Mouse (Mus musculus) midbrain, embryonic 16.5 days (tissue): ENCODE results near the gene Rbbp5. TPM values are rescaled to one million over a fixed set of nuclear protein-coding genes. Genes with fewer than 3 reads are reported as not detected.

ENCODE experiments used
- ATAC-seq: fragments of 200-750 bp; cut with Nextera tagmentation; 2 replicates; pipeline ENCODE4 v1.8.0; 2017; ENCODE audit warnings: moderate TSS enrichment
- H3K27ac ChIP-seq: fragments of 300-500 bp; sonication (generic); 2 replicates; pipeline ENCODE4 v1.5.1; 2014; ENCODE audit warnings: mild to moderate bottlenecking, low read length, mixed read lengths
- H3K27me3 ChIP-seq: fragments of 300-500 bp; sonication (generic); 2 replicates; pipeline ENCODE4 v1.6.1; 2014; ENCODE audit warnings: low read depth, low read length, mixed read lengths; ENCODE audit not compliant: control insufficient read depth, insufficient read depth
- H3K36me3 ChIP-seq: fragments of 300-500 bp; sonication (generic); 2 replicates; pipeline ENCODE4 v1.6.1; 2014; ENCODE audit warnings: mild to moderate bottlenecking, low read length, moderate library complexity, mixed read lengths; ENCODE audit not compliant: control insufficient read depth, insufficient read depth
- H3K4me1 ChIP-seq: fragments of 300-500 bp; sonication (generic); 2 replicates; pipeline ENCODE4 v1.6.1; 2014; ENCODE audit warnings: mild to moderate bottlenecking, low read length, mixed read lengths; ENCODE audit not compliant: control insufficient read depth, insufficient read depth
- H3K4me2 ChIP-seq: fragments of 300-500 bp; sonication (generic); 2 replicates; pipeline ENCODE4 v1.6.1; 2014; ENCODE audit warnings: mild to moderate bottlenecking, low read length, mixed read lengths
- H3K4me3 ChIP-seq: fragments of 300-500 bp; sonication (generic); 2 replicates; pipeline ENCODE4 v1.5.1; 2014; ENCODE audit warnings: low read depth, mild to moderate bottlenecking, low read length, moderate library complexity, mixed read lengths
- H3K9ac ChIP-seq: fragments of 300-500 bp; sonication (generic); 2 replicates; pipeline ENCODE4 v1.6.1; 2014; ENCODE audit warnings: low read depth, low read length, mixed read lengths
- H3K9me3 ChIP-seq: fragments of 300-500 bp; sonication (generic); replicated peaks from 2 replicates; pipeline ENCODE4 v1.6.1; 2014; ENCODE audit warnings: mild to moderate bottlenecking, low read length, mixed read lengths; ENCODE audit not compliant: control insufficient read depth, poor library complexity, severe bottlenecking
- WGBS: fragments of 180-500 bp; shearing (Covaris S2); extraction: QIAGEN DNeasy Blood & Tissue Kit; methylation state at CpG from one replicate; pipeline ENCODE4 v1.1.7; 2014; 5-methylcytosine and 5-hydroxymethylcytosine counted together
- polyA plus RNA-seq: library from polyadenylated mRNA; unstranded; fragments of >200 nt; fragmentation: Nextera tagmentation; extraction: Ambion mirVana; gene quantifications from 2 replicates; pipeline ENCODE4 v1.2.1, GENCODE M21; 2015

Gene Rbbp5
- polyA plus RNA-seq, 1 experiment from 2014 or later, result 44.8 TPM

DNA sequence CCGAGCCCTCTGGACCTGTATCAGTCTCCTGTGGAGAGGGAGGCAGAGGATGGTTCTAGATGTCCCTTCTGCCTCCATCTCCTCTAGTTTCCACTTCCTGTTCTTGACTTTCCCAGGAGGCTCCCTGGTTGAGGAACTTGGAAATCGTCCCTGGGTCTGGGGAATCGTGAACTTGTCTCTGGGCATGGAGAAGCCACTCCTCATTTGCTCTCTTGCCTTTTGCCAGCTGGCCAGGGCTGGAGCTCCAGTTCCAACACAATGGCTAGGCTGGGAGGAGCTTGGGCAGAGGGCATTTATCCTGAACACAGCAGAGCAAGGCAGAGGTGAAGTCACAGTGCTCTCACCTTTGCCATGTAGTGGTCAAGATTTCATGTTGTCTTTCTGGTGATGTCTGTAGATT, 59.3 kb downstream of the Rbbp5 start:
- no peak overlapping the region for H3K9ac ChIP-seq
- no peaks in the 10 kb centered on the region for H3K27me3 ChIP-seq
- H3K9me3 ChIP-seq, result no peaks in the 10 kb centered on the region
- no peaks in the 10 kb centered on the region for H3K36me3 ChIP-seq
- no peak overlapping the region for H3K4me2 ChIP-seq
- 86% methylated on average over 3 of the region's 3 CpGs for WGBS
- no peak for ATAC-seq
- H3K4me3 ChIP-seq, result no peak overlapping the region
- peaks cover 21% of the 10 kb centered on the region for H3K4me1 ChIP-seq
- H3K27ac ChIP-seq, result no peak overlapping the region

DNA sequence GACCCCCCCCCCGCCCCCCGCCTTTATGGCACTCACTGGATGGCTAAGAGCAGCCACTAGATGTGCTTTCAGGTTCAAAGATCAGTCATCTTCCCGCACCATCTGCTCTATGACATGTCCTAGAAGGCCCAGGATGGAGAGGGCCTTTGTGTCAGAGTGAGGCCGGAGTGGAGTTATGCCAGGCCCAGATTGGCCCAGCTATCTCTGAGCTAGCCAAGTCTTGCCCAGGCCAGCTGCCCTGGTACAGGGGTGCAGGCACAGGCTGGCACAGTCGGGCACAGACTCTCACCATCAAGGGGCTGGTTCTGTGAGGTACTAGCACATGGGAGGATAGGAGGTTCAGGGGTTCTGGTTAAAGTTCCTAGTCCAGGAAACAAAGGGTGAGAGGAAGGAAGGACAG, 60.6 kb downstream of the Rbbp5 start:
- no peak overlapping the region for H3K4me2 ChIP-seq
- no peaks in the 10 kb centered on the region for H3K27me3 ChIP-seq
- no peak overlapping the region for H3K9ac ChIP-seq
- no peak for ATAC-seq
- no peaks in the 10 kb centered on the region for H3K36me3 ChIP-seq
- H3K27ac ChIP-seq, result no peak overlapping the region
- peaks cover 33% of the 10 kb centered on the region for H3K4me1 ChIP-seq
- WGBS, result 58% methylated on average over 5 of the region's 5 CpGs
- H3K9me3 ChIP-seq, result no peaks in the 10 kb centered on the region
- H3K4me3 ChIP-seq, result no peak overlapping the region

DNA sequence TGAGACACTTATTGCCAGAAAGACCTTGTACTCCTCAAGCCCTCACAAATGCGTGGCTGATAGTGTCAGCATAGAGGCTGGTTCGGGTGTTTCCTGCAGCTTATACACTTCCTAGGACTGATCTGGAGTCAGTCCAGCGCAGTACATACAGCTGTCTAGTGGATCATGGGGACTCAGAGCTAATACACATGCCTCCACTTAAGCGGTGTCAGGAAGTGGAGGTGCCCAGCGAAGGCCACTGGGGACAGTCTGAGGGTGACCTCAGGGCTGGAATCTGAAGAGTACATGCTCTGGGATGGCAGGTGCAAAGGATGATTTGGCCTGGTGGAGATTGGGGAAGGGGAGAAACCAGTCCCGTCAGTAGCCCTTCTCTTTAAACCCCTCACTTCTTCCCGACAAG, 63.5 kb downstream of the Rbbp5 start:
- WGBS, result 54% methylated on average over 7 of the region's 7 CpGs
- no peak for ATAC-seq
- H3K36me3 ChIP-seq, result no peaks in the 10 kb centered on the region
- H3K4me1 ChIP-seq, result peaks cover 24% of the 10 kb centered on the region
- H3K4me3 ChIP-seq, result peak overlapping the region; percentile 54
- H3K27ac ChIP-seq, result no peak overlapping the region
- H3K27me3 ChIP-seq, result no peaks in the 10 kb centered on the region
- H3K9ac ChIP-seq, result no peak overlapping the region
- H3K4me2 ChIP-seq, result peak overlapping the region; percentile 91
- H3K9me3 ChIP-seq, result no peaks in the 10 kb centered on the region

DNA sequence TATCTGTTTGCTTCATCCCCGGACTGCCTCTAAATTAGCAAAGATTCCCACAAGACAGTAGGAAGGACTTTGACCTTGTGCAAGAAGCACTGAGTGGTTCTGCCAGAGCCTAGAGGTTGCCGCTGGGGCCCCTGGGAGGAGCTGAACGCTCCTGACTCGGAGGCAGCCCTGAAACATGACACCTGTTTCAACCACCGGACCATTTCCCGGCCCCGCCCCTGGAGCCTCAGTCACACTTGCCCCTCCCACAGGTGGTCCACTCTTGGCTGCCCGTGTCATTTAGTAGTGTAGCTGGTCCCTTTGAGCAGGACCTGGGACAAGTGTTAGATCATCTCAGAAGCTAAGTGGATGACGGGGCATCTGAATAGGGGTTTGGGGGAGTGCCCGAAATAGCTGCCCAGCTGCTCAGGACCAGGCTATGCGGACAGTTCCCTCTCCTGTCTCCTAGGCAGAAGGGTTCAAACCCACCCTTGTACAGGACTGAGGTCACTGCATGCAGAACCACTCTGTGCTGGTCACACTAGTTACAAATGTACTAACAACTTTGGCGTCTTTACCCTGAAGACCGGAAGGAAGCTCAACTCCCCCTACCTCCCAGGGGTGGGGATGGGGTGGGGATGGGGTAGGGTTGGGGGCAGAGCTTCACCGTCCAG, 64.1 kb downstream of the Rbbp5 start:
- peak overlapping the region; percentile 54 for H3K4me3 ChIP-seq

DNA sequence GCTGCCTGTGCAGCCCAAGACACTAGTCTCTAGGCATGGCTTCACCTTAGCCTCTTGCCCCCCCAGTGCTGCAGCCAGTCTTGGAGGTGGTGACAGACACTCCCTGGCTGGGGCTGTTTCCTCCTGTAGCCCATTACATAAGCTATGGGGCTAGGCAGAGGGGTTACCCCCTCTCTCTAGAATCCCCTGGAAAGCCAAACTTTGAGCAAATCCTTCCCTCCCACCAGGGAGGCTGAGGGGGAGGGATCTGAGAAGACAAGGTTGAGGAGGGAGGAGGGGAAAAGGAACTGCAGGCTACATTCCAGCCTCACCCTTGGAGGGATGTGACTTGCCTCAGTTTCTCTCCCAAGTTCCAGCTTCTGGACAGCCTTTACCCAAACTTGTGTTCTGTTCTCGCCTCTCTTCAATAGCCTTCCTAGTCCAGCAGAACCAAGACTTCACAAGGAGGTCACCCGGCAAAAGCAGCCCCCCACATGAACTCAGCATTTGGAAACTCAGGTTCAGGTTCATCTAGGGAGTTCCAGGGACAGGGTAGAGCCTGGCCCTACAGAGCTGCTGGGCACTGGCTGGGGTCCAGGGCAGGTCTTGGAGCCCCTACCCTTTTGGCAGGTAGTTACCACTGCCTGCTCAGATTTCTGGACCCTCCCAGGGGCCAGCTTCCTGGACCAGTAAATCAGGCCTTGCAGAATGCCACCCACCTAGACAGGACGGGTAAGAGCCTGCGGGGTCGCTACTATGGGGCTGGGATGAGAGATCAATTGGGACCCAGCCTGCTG, 64.8 kb downstream of the Rbbp5 start:
- H3K4me3 ChIP-seq, result peak overlapping the region; percentile 54
- H3K27ac ChIP-seq, result peak overlapping the region; percentile 87; the same call in 1 of the 2 replicates
- ATAC-seq, result peak; percentile 39
- H3K4me1 ChIP-seq, result peaks cover 24% of the 10 kb centered on the region
- no peaks in the 10 kb centered on the region for H3K27me3 ChIP-seq
- H3K9me3 ChIP-seq, result no peaks in the 10 kb centered on the region
- no peaks in the 10 kb centered on the region for H3K36me3 ChIP-seq
- 15% methylated on average over 5 of the region's 5 CpGs for WGBS
- H3K9ac ChIP-seq, result peak overlapping the region; percentile 81
- H3K4me2 ChIP-seq, result peak overlapping the region; percentile 91

More for the DNA sequence above, 64.1 kb downstream of the Rbbp5 start:
- Histone ChIP-seq H3K9ac (peak overlapping the region; percentile 81), H3K9me3 (no peaks in the 10 kb centered on the region), H3K4me2 (peak overlapping the region; percentile 91), H3K36me3 (no peaks in the 10 kb centered on the region), H3K4me1 (peaks cover 24% of the 10 kb centered on the region), H3K27ac (no peak overlapping the region), H3K27me3 (no peaks in the 10 kb centered on the region)
- 5% methylated on average over 14 of the region's 14 CpGs for WGBS
- ATAC-seq, result no peak

DNA sequence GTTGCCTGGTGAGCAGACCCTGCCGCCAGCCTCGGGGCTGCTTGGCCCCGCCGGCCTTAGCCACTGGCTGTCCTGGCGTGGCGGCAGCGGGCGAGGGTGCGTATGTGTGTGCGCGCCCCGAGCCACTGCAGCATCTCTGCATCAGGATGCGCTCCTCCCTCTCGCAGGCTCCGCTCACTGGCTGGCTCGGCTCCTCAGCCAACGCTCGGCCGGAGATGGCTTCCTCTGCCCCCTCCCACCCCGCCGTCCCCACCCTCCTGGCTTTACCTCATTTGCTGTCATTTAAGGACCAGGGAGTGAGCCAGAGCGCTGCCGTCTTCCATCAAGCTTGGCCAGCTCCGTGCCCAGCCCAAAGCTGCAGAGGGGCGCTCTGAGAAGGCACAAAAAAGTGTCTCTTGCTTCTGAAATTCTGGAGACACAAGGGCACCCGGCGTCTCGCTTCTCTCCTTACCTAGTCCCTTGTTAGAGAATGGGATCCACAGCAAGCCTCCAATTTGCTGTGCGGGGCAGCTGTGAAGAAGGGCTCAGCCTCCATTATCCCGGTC, 65.7 kb downstream of the Rbbp5 start, which contains the start of gene Cntn2:
Gene Cntn2, minus strand, starts transcription at position 495 of the 545 bp plus-strand sequence.
- H3K36me3 ChIP-seq, result no peaks in the 10 kb centered on the region
- peak within 1 kb of the TSS; percentile 91 for H3K4me2 ChIP-seq
- H3K27ac ChIP-seq, result peak within 1 kb of the TSS; percentile 87
- H3K4me3 ChIP-seq, result peak within 1 kb of the TSS; percentile 54
- H3K9me3 ChIP-seq, result no peaks in the 10 kb centered on the region
- H3K27me3 ChIP-seq, result no peaks in the 10 kb centered on the region
- peak within 1 kb of the TSS; percentile 81 for H3K9ac ChIP-seq
- peak; percentile 91 for ATAC-seq
- under 1% methylated on average over 30 of the region's 30 CpGs for WGBS
- peaks cover 24% of the 10 kb centered on the region for H3K4me1 ChIP-seq

DNA sequence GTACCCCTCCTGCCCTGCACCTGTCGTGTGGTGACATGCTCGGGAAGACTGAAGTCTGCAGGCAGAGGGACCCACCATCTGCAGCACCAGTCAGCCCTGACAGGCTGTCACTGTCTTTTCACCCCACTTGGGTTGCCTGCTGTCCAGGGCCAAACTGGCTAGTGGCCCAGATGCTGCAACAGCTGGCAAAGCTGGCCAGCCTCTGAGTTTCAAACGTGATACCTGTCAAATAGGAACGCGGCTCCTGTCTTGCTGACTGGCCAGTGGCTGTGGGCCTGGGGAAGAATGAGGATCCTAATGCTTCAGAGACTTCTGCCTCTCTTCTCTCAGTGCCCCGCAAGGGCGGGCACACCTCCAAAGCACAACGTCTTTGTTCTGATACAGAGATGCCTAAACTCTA, 66.6 kb downstream of the Rbbp5 start:
- ATAC-seq, result no peak
- H3K36me3 ChIP-seq, result no peaks in the 10 kb centered on the region
- H3K9me3 ChIP-seq, result no peaks in the 10 kb centered on the region
- H3K4me3 ChIP-seq, result no peak overlapping the region
- peak overlapping the region; percentile 91; the same call in 1 of the 2 replicates for H3K4me2 ChIP-seq
- no peaks in the 10 kb centered on the region for H3K27me3 ChIP-seq
- WGBS, result 65% methylated on average over 8 of the region's 8 CpGs
- peak overlapping the region; percentile 32; the same call in 1 of the 2 replicates for H3K9ac ChIP-seq
- peaks cover 24% of the 10 kb centered on the region for H3K4me1 ChIP-seq
- peak overlapping the region; percentile 42; the same call in 1 of the 2 replicates for H3K27ac ChIP-seq
